Mouse (Mus musculus) right cerebral cortex, adult 18-20 months (tissue): Measurements from ENCODE around the gene Kif19a.

ENCODE experiments used
- DNase-seq: peaks from one replicate; pipeline ENCODE4 v3.0.0; 2022; ENCODE audit warnings: mixed read lengths

Kif19a gene

GRCm38 (mm10) chr11:114764820-114765818, at the start of gene Kif19a:
Kif19a (plus strand) TSS chr11:114765388.
- DNase-seq = no peak

- no peak for DNase-seq
Observed at GRCm38 (mm10) chr11:114715531-114715930, 49.7 kb upstream of the Kif19a start.

GRCm38 (mm10) chr11:114720535-114720934, 44.7 kb upstream of the Kif19a start:
- DNase-seq = no peak

GRCm38 (mm10) chr11:114722438-114722837, 42.8 kb upstream of the Kif19a start:
- DNase-seq = no peak

- no peak for DNase-seq
Observed at GRCm38 (mm10) chr11:114723030-114723429, 42.2 kb upstream of the Kif19a start.

GRCm38 (mm10) chr11:114724787-114725590, 40.2 kb upstream of the Kif19a start:
- DNase-seq = peak; percentile 77

- DNase-seq = peak; percentile 79
Observed at GRCm38 (mm10) chr11:114726965-114727825, 38.0 kb upstream of the Kif19a start, which contains the start of gene Dnaic2. Dnaic2 (plus strand) TSS chr11:114727408.

GRCm38 (mm10) chr11:114727826-114728186, 37.4 kb upstream of the Kif19a start:
- DNase-seq = no peak

GRCm38 (mm10) chr11:114728333-114728732, 36.9 kb upstream of the Kif19a start:
- no peak for DNase-seq

- no peak for DNase-seq
Observed at GRCm38 (mm10) chr11:114729832-114730363, 35.3 kb upstream of the Kif19a start.

GRCm38 (mm10) chr11:114731711-114732110, 33.5 kb upstream of the Kif19a start:
- no peak for DNase-seq

GRCm38 (mm10) chr11:114732890-114733289, 32.3 kb upstream of the Kif19a start:
- DNase-seq = no peak

- DNase-seq = no peak
Observed at GRCm38 (mm10) chr11:114736111-114736510, 29.1 kb upstream of the Kif19a start.

- DNase-seq = peak; percentile 39
Observed at GRCm38 (mm10) chr11:114736913-114737624, 28.1 kb upstream of the Kif19a start.

- DNase-seq = no peak
Observed at GRCm38 (mm10) chr11:114740598-114740997, 24.6 kb upstream of the Kif19a start.

GRCm38 (mm10) chr11:114741451-114741850, 23.7 kb upstream of the Kif19a start:
- DNase-seq = no peak

- DNase-seq = peak; percentile 86
Observed at GRCm38 (mm10) chr11:114745134-114745533, 20.1 kb upstream of the Kif19a start.

- no peak for DNase-seq
Observed at GRCm38 (mm10) chr11:114747564-114748138, 17.5 kb upstream of the Kif19a start.

- no peak for DNase-seq
Observed at GRCm38 (mm10) chr11:114769911-114770310, 4.7 kb downstream of the Kif19a start.

- no peak for DNase-seq
Observed at GRCm38 (mm10) chr11:114771896-114772295, 6.7 kb downstream of the Kif19a start.

- DNase-seq = no peak
Observed at GRCm38 (mm10) chr11:114780076-114780475, 14.9 kb downstream of the Kif19a start.
